Mouse (Mus musculus): ENCODE data around the gene Cul1.
A peak's percentile ranks its signal among the peaks of the same experiment; 100 is the strongest.
"Not testable (repeated sequence)": the region's sequence is repeated elsewhere in the genome, so short reads cannot be mapped to it uniquely, and the experiment has no call there.

Cul1 gene

DNA sequence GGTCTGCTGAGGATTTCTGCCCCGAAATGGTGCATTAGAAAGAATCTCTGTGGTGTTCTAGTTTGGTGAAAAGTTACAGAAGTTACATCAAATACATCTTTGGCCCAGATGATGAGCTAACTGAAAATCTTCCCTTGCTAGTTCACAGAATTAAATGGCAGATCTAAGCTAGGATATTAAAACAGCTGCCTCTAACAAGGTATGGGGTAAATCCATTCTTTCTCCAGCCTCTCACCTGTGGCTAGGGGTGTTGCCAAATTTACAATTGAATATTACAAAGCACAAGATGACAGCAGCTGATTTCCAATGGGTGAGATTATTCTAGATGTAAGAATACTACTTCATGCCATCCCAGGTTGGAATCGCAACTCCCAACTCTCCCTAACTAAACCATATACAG is at the start of gene Cul1:
TSS of gene Cul1 (plus strand) at position 301 of the 400 bp plus-strand sequence.
- DNase-seq: no peak

DNA sequence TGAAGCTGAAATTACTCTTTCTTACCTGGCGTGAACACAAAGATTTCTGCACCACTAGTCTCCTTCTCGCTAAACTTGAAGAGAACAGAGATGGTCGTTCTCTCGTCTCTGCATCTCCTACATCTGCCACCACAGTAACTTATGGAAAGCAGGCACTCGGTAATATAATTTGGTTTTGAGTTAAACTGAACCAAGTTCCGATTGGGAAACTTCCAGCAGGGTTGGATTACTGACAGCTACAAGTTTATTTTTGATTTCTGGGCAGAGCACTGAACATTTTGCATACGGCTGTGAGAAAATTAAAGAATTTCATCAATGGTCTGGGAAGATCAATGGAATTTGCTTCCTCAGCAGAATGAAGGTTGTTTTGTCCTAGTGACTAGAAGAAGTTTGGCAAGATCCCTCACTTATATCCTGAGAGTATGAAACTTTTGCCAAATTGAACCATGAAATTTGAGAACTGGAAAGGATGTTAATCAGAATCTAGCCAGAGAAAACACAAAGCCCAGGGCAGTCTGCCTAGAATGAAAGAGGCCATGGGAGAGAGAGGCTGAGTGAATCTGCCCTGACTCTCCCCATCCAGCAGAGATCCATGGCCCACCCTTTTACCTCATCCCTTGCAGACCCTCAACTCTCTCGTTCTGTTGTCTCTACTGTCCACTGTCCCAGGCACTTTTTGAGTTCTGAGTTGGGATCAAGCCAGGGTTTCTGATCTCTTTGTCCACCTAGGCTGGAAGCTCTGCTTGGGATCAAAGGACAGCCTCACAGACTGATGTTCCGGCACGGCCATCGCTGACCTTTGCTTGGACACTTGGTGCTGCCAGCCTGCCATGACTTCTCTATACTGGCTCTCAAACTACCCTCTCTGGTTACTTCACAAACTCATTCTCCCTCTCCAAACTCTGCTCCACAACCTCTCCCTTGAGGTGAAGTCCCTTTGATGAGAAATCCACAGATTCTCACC is 48.5 kb upstream of the Cul1 start:
- peak; percentile 57 for DNase-seq

DNA sequence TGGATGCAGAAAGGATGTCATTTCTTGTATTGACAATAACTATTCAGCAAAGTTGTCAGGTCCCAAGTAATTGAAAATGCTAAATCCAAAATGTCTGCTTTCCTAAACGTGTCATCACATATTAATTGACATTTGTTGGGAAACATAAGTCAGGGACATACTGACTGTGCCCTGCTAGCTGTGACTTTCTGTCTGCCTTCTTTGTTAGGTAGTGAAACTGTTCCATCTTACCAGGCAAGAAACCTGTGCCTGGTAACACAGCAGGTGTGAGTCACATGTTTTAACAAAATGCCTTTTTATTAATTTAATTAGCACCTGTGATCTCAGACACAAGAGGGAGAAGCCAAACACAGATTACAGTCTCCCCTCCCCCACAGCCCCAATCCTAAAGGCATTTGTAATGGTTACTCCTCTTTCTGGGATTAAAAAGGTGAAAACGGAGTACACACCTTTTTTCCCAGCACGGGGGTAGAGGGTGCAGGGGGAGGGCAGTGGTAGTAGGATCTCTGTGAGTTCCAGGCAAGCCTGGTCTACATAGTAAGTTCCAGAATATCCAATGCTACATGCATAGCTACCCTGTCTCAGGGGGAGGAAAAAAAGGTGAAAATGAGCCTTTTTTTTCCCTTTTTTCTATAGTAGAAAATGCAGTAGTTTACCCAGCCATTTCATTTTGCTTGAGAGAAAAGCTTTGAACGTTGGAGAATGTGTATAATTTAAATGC is 40.2 kb upstream of the Cul1 start:
- DNase-seq: no peak

DNA sequence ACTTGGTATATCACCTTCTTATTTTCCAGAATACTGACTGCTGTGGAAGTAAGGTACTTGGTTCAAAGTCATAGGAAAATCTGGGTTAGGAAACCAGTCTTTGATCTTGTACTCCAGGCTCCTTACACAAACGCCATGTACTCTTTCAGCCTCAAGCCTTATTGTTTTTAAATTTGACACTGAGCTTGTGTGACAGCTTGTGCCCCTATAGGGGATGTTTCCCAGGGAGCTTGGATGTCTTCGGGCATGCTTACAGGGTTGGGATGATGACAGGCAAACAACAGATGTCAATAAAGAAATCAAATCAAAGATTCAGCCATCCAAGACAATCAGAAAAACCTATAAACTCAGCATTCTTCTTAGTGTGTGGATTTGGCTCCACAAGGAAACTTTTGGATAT is 39.5 kb upstream of the Cul1 start:
- no peak for DNase-seq

DNA sequence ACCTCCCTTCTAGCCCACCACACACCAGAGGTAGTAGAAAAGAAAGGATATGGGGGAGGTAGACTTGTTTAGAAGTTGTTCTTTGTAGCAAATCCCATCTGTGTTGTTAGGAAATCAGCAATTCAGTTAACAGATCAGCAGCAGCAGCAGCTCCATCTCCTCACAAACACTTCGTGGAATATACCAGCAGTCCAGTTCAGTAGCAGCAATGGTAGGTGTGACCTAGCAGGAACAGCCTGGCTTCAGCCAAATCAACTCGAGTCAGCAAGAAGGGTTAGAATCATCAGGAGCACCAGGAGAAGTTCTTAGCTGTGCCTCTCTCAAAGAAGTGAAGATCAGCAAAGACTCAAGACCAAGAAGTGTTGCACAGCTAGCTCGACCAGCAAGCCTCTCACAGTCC is 34.5 kb upstream of the Cul1 start:
- no peak for DNase-seq

DNA sequence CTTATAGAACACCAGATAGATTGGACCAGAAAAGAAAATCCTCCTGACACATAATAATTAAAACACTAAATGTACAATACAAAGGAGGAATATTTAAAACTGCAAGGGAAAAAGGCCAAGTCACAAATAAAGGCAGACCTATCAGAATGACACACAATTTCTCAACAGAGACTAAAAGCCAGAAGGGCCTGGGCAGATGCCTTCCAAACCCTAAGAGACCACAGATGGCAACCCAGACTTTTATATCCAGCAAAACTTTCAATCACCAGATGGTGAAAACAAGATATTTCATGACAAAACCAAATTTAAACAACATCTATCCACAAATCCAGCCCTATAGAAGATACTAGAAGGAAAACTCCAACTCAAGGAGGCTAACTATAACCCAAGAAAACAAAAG is 33.0 kb upstream of the Cul1 start:
- no peak for DNase-seq

DNA sequence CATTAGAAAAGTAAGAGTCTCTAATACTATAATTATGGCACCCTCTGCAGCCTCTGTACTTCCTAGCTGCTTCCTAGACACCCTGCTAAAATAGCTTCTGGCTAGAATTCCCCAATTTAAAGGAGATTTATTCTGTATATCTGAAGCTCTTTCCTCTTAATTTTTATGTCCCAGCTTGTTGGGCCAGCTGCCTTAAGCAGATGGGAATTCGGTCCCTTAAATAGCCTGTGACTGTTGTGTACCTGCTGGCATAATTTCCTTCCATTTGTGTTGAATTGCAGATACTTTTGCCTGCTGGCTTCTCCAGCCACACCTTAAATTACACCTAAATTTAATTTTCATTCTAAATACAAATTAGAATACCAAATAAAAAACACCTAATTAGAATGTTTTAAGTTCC is 32.0 kb upstream of the Cul1 start:
- no peak for DNase-seq

DNA sequence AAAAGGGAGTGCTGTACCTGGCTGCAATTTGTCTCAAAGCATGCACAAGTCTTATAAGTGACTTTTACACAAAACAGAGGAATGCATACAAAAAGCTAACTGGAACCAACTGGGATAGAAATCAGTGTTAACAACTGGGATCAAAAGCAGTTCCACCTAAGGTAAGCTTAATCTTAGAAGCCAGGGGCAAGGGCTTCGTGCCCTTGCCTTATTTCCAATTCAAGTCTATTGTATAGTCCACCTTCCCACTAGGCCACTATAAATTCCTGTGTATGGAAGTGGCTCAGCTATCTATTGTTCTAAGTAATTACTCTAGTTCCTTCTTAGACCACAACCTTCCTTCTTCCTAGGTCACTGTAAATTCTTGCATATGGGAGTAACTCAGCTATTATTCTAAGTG is 27.1 kb upstream of the Cul1 start:
- no peak for DNase-seq

DNA sequence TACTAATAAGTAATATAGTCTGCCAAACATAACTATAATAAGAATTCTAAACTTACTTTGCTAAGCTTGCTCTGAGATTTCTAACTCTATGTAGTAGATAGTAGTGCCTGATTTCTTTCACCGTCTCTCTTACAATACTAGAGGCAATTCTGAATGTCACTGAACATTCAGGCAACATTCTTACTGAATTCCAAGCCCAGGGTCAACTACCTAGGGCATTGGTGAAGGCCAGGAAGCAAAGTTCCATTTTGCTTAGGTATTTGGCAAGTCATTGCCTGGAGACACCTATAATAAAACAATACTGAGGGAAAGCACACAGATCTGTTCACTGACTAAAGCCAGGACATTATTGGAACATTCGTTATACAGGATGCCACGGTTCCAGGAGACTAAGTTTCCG is 26.6 kb upstream of the Cul1 start:
- DNase-seq: not testable (repeated sequence)

DNA sequence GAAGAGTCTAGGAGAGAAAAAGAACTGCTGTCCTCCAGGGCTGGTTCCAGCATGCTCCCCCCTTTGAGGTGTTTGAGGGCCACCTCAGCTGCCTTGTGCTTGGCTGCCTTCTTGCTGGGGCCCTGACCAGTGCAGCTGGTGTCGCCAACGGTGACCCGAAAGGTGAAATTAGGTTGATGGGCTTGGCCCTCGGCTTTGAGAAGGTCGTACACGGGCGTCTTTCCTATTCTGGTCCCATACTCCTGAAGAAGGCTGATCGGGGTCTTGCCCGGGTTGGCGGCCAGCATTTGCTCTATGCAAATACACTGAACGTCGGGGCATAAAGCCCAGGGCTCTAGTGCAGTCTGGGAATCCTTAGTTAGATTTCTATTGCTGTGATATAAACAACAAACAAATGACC is 20.4 kb upstream of the Cul1 start:
- not testable (repeated sequence) for DNase-seq

DNA sequence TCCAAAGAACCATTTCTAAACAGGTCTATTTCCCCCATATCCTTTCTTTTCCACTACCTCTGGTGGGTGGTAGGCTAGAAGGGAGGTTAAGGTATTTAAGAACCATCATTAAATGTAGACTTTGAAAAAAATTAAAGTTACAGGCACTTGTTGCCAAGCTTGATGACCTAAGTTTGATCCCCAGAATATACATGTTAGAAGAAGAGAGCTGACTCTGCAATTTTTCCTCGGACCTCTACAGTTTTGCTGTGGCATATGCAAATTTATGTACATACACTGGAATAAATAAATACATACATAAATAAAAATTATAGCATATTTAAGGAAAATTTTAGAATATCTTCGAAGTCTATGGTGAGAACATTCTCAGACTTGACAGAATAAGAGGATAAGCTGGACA is 13.1 kb upstream of the Cul1 start:
- DNase-seq: no peak

DNA sequence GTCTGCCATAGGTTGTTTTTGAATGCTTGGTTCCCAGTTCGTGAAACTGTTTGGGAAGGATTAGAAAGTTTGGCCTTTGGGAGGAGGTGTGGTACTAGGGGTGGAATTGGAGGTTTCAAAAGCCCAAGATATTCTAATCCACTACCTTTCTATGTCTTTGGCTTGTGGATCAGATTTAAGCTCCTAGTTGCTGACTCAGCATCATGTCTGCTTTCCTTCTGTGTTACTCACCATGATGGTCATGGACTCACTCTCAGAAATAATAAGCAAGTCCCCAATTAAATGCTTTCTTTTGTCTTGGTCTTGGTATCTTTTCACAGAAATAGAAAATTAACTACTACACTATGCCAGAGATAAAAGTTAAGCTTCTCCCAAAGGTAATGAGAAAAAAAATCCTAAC is 5.5 kb upstream of the Cul1 start:
- no peak for DNase-seq

DNA sequence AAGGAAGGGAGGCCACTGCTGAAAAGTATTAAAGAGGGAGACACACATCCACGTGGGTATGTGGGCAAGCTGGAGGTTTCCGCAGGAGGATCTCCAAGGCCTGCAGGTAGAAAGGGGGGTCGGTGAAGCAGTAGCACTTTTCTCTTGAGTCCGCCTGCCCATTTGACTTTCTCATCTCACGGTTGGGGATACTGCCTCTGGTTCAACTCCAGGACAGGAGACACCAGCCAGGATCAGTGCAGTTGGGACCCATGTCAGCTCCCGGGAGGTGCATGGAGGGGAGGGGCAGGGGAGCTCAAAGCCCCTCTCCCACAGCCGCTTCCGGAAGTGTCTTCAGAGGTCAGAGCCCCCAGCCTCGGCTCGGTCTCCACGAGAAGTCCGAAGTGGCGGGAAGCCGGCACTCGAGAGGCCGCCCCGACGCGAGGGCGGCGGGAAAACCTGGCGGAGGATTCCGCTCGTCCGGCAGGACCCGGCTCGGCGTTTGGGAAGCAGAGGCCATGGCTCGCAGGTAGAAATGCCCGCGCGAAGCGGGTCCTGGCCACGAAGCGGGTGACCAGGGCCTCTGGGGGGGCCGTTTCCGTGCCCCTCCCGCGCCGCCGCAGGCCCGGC is 428 bp downstream of the Cul1 start:
- peak; percentile 54 for DNase-seq

DNA sequence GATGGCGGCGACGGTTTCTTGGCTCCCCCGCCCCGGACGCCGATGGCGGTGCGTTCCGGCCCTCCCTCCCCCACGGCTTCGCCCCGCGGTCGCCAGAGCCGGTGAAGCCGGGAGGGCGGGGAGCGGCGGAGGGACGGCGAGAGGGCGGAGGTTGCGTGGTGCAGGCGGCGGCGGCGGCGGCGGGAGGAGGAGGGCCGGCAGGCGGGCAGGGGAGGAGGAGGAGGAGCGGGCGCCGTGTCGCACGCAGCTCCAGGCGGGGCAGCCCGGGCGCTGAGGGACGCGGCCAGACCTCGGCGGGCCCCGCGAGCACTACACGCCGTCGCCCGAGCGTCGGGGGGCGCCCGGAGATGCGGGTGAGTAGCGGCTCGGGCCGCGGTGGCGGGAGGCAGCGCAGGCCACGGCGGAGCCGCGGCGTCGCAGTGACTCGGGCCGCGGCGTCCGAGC is 955 bp downstream of the Cul1 start:
- peak; percentile 82 for DNase-seq

DNA sequence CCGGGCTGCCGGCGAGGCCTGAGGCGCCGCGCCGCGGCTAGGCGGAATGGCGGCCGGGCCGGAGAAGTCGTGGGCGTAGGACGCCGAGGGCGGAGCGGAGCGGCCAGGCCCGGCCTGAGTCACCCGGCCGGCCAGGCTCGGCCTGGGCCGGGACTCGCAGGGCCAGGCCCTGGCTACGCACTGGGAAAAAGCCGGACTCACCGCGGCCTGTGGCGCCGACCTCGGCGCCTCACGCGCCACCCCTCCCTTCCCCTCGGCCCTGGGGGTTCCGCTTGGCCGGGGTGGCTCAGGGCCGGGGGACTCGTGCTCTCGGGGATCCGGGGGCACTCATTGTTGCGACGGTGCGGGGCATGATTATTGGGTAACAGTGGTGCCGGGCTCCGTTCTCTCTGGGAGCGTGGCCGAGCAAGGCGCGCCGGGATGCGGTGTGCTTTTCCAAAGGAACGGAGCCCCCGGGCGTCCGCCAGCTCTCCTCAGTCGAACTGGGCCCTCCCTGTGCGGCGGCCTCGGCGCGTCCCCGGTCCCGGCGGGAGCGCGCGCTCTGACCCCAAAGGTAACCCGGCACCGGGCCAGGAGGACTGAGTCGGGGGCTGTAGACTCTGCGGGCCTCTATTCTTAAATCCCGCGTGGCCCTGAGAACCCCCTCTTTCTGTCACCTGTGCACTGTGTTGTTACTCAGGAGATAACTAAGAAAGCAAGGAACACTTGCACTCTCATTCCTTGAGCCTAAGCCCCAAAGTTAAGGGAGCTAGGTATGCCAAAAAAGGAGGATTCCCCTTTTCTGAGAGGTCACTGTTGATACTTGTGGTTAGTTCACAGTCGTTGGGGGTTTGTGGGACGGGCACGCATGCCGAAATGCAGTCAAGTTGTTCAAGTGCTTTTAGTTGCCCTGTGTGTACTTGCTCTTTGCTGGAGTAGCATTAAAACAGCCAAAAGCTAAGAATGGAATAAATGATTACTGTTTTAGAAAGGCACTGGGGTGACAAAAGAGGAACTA is 1.7 kb downstream of the Cul1 start:
- peak; percentile 63 for DNase-seq

DNA sequence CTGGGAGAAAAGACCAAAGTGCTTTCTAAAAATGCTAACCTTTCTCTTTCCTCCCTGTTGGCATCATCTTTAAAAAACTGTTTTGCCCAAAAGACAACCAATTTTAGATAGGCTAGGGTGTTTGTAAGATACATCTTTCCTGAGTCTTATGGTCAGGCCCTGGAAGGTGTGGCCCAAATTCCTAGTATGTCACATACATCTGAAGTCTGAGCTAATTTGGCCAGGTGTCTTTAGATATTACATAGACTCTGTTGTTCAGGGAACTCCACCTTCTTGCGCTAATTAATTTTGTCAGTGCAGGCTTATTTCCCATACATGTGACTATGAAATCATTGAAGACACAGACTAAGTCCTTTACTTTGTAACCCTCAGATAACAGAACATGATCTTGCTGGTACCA is 2.6 kb downstream of the Cul1 start:
- DNase-seq: no peak

DNA sequence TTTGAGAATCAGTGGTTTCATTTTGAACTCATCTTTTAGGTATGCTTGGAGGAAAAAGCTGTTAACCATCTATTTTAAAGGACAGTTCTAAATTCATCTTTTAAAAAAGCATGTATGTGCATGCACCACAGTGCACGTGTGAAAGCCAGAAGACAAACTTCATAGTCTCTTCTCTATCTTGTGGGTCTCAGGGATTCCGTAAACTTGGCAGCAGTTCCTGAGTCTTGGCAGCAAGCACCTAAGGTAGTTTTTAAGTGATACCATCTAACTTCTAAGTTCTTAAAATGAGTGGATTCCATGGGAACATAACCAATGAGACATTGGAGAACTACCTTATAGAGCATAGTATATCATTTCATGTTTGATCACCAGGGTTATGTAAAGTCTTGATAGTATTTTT is 3.7 kb downstream of the Cul1 start:
- DNase-seq: peak; percentile 32

DNA sequence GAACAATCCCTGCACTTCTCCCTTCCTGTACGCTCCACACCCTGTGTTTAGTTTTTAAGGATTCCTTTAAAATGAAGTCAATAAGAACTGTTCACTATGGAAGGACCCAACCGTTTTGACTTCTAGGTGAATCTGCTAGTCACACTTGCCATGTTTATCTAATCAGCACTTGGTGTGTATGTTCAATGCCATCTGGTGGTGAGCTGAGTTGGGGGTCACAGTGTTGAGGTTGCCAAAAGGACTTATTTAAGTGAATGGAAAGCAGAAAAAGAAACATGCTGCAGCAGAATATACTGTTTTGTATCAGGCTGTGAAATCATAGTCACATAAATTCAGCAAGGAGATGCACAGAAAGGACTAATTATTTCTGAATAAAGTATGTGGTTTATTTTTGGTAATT is 12.2 kb downstream of the Cul1 start:
- no peak for DNase-seq

DNA sequence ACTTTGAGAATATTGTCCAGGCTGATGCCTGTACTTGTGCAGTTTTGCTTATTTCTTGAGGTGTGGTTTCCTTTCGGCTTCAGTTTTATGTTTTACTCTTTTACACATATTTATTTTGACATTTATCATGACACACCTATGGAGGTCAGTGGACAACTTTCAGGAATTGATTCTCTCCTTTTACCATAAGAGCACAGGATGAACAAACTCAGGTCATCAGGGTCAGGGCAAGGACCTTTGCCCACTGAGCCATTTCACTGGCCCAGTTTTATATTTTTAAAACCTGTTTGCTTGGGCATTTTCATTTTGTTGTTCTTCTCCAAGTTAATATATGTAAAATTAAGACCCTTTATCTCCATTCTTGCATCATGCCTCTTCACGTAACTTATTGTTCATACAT is 13.3 kb downstream of the Cul1 start:
- DNase-seq: no peak

DNA sequence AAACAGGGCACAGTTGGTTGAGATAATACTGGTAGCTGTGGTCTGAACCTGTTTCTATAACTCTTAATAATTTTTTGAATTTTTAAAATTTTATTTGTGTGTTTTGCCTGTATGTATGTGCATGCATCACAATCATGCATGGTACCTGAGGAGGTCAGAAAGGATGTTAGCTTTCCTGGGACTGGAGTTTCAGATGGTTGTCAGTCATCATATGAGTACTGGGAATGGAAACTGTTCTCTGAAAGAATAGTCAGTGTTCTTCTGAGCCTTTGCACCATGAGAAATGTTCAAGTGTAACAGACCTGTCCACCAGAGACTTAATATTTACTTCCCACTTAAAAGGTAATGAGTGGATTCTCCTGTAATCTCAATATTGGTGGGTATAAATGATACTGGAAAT is 13.9 kb downstream of the Cul1 start:
- no peak for DNase-seq

DNA sequence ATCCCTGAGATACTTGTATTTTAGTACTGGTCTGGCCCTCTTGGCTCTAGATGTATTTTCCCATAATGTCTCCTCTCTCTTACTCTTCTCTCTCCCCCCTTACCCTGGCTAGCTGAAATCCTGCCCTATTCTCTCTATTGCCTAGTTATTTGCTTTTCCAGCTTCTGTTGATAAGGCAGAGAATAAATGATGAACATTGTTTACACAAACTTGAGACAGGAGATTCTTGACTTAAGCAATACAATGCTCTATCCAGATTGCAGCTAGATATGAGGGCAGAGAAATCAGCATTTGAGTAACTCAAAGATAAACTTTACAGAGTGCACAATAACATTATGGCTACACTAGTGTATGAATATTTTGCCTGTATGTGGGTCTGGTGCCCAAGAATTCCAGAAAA is 16.6 kb downstream of the Cul1 start:
- DNase-seq: no peak

DNA sequence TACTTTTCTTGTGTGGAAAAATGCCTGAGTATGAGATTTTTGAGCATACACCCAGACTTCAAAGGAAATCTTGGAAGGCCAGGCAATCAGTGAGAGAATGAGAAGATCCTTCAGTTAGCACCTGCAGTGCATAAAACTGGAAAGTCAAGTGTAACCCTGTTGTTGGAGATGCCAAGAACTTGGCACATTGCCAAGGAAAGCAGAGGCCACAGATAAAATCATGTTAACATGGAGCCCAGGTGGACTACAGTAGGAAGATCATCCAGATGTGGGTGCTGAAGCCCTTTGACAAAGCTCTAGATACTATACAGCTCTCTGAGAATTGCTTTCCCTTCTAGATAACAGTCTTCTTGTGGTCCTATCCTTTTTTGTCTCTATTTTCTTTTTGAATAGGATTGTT is 19.2 kb downstream of the Cul1 start:
- DNase-seq: peak; percentile 29

DNA sequence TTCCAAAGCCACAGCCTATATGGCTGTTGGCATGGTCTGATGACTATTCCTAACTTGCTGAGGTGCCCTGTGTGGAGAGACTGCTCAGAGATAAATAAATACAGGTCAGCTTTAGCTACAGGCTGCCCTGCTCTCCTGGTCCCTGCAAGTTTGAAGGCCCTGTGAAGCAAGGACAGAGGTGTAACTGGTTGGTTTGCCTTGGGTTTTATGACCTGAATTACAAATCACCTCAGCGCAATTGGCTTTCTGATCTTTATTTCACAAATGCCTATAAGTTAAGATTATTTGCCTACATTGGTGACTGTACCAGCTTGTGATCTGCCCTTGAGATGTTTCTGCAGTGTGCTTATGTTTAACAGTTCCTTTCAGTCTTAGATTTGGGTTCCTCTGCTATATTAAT is 28.8 kb downstream of the Cul1 start:
- no peak for DNase-seq

Measured in kidney, adult 9 months (tissue).